In the genomic region with DNA sequence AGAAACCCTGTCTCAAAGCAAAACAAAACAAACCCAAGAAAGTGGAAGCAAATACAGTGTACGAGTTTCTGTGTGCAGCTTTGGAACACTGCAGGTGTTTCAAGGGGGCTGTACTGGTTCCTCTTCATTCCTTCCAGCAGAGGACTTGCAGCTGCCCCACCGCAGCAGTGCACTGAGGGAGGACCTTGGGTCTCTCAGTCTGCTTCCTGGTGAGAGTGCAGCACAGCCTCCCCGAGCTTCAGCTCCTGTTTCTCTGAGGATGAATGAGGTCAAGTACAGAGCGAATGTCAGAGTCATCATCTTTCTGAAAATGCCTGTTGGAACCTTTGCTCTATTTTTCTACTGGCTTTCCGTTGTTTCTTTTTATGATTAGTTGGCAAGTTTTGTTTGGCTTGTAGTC, we compare ENCODE assay signal across 18 mouse cellular contexts. TPM values are rescaled to one million over a fixed set of nuclear protein-coding genes. Genes with fewer than 3 reads are reported as not detected.
DNase-seq lines count a peak whose midpoint lies in the region; ATAC-seq and TF ChIP-seq lines count a peak whose summit lies in the region.
"Had no signal": no experiment of that assay in that cellular context is flagged by ENCODE, and none has a peak within 500 bp of the region (broad histone marks: within the 10 kb centered on the region; RNA-seq: fewer than 3 reads in every experiment).

No protein-coding gene starts in this region.

- no peaks in the 10 kb centered on the region for H3K36me3 ChIP-seq in heart, adult 2 months (ENCODE audit: control insufficient read depth, insufficient read depth, low read length)
- H3K36me3 ChIP-seq in lung, postnatal 0 days (ENCODE audit: insufficient read depth, low read length) = no peaks in the 10 kb centered on the region
- H3K36me3 ChIP-seq: liver, embryonic 15.5 days; midbrain, embryonic 13.5 days had no signal

- no peaks in the 10 kb centered on the region for H3K27me3 ChIP-seq in heart, adult 2 months (ENCODE audit: control insufficient read depth, insufficient read depth, low read length)
- no peaks in the 10 kb centered on the region for H3K27me3 ChIP-seq in lung, postnatal 0 days (replicated peaks; ENCODE audit: insufficient read depth, low read length)
- H3K27me3 ChIP-seq: limb, embryonic 13.5 days; liver, embryonic 15.5 days; midbrain, embryonic 13.5 days had no signal

- 66% methylated on average over 5 of the region's 5 CpGs for WGBS in heart, adult 2 months
- 59% methylated on average over 5 of the region's 5 CpGs for WGBS in lung, postnatal 0 days
- WGBS in lung, adult 2 months = 50% methylated on average over 5 of the region's 5 CpGs

- no peaks in the 10 kb centered on the region for H3K4me1 ChIP-seq in heart, adult 2 months (ENCODE audit: control insufficient read depth, insufficient read depth, low read length)
- no peaks in the 10 kb centered on the region for H3K4me1 ChIP-seq in lung, postnatal 0 days (ENCODE audit: insufficient read depth, low read depth, low read length)
- no peaks in the 10 kb centered on the region; the same call in 1 of the 2 replicates for H3K4me1 ChIP-seq in lung, adult 2 months (ENCODE audit: control insufficient read depth, insufficient read depth, low read length)
- H3K4me1 ChIP-seq: limb, embryonic 13.5 days; liver, embryonic 15.5 days; midbrain, embryonic 13.5 days had no signal

- no peak for TF ChIP-seq EP300 in heart, adult 2 months (IDR thresholded peaks at IDR 0.05; ENCODE audit: insufficient read depth, low read depth, low read length)
- TF ChIP-seq EP300 in lung, postnatal 0 days (IDR thresholded peaks at IDR 0.05) = no peak

- peak; percentile 61 for DNase-seq in heart, adult 11 months
- no peak for DNase-seq in heart, adult 2 months
- peak; percentile 44 for DNase-seq in lung, postnatal 0 days (ENCODE audit: low spot score)
- DNase-seq in lung, postnatal 36 days = no peak
- DNase-seq in thymus, postnatal 4 days = peak; percentile 62
- DNase-seq in lung, adult 2 months = no peak
- DNase-seq: cerebellum, adult 2 months; embryo, embryonic 11 days; forebrain, postnatal 0 days; gastrocnemius, postnatal 10 days; lung, postnatal 4 days had no signal

- H3K9me3 ChIP-seq in lung, postnatal 0 days (ENCODE audit: low read length) = no peaks in the 10 kb centered on the region
- H3K9me3 ChIP-seq: limb, embryonic 13.5 days; liver, embryonic 15.5 days; midbrain, embryonic 13.5 days had no signal

- TF ChIP-seq CTCF in heart, adult 2 months (IDR thresholded peaks at IDR 0.05) = no peak
- peak; percentile 36 for TF ChIP-seq CTCF in lung, postnatal 0 days (IDR thresholded peaks at IDR 0.05)
- TF ChIP-seq CTCF in lung, adult 2 months (IDR thresholded peaks at IDR 0.05; ENCODE audit: insufficient read depth, low read length) = no peak

- no peak overlapping the region for H3K27ac ChIP-seq in heart, adult 2 months
- no peak overlapping the region for H3K27ac ChIP-seq in lung, postnatal 0 days (ENCODE audit: low read length)
- H3K27ac ChIP-seq: hindbrain, postnatal 0 days; limb, embryonic 13.5 days; liver, embryonic 15.5 days; midbrain, embryonic 13.5 days had no signal

- no peaks in the 10 kb centered on the region; the same call in 1 of the 2 replicates for H3K79me2 ChIP-seq in heart, adult 2 months (replicated peaks; ENCODE audit: control insufficient read depth, insufficient read depth, low read length)

- no peak overlapping the region for H3K4me3 ChIP-seq in heart, adult 2 months
- H3K4me3 ChIP-seq in lung, postnatal 0 days (ENCODE audit: low read depth, low read length) = no peak overlapping the region
- no peak overlapping the region for H3K4me3 ChIP-seq in lung, adult 2 months (replicated peaks; ENCODE audit: extremely low read depth, low read depth, low read length)
- H3K4me3 ChIP-seq: limb, embryonic 13.5 days; liver, embryonic 15.5 days; midbrain, embryonic 13.5 days; myocyte had no signal

- H3K4me2 ChIP-seq in lung, postnatal 0 days (replicated peaks; ENCODE audit: low read depth, low read length) = no peak overlapping the region
- H3K4me2 ChIP-seq: limb, embryonic 13.5 days; liver, embryonic 15.5 days; midbrain, embryonic 13.5 days had no signal

- ATAC-seq in lung, postnatal 0 days = no peak
- ATAC-seq in megakaryocyte, adult 5-6 weeks (ENCODE audit: poor library complexity, severe bottlenecking) = peak; percentile 30; the same call in 1 of the 2 replicates
- no peak for ATAC-seq in CD4-positive, CD25-positive, alpha-beta regulatory T cell, adult 4 months
- ATAC-seq: forebrain, postnatal 0 days; hindbrain, postnatal 0 days; midbrain, embryonic 13.5 days had no signal

- no peak for TF ChIP-seq POLR2A in heart, adult 2 months (IDR thresholded peaks at IDR 0.05; ENCODE audit: insufficient read depth, low read depth, low read length)
- no peak for TF ChIP-seq POLR2A in lung, adult 2 months (IDR thresholded peaks at IDR 0.05; ENCODE audit: borderline replicate concordance, extremely low read depth, low read depth, low read length)

- intact Hi-C loops in heart, adult 2 months (cut with DNase I) = no loop called here

- H3K9ac ChIP-seq in heart, adult 2 months (ENCODE audit: low read depth, low read length) = no peak overlapping the region
- no peak overlapping the region for H3K9ac ChIP-seq in lung, postnatal 0 days (replicated peaks; ENCODE audit: low read depth)
- H3K9ac ChIP-seq: forebrain, postnatal 0 days; limb, embryonic 13.5 days; liver, embryonic 15.5 days; midbrain, embryonic 13.5 days had no signal

RNA-seq across cellular contexts. Expression of a gene that starts 12.5 kb away (rescaled TPM):
- total RNA-seq in heart, adult 2 months (2021) = 10 to 100 TPM; 26.9 to 28.7 TPM
- 14.0 and 16.5 TPM in 2 replicates for polyA plus RNA-seq in heart, adult 2 months (2012; rRNA removed)
- 44.7 and 47.3 TPM in 2 replicates for polyA plus RNA-seq in lung, postnatal 0 days (2015; fragmentation: Nextera tagmentation; extraction: Ambion mirVana)
- total RNA-seq in megakaryocyte, adult 5-6 weeks (2015) = 44.8 and 50.0 TPM in 2 replicates
- total RNA-seq in megakaryocyte, adult 5-6 weeks (2017) = 49.3 and 51.1 TPM in 2 replicates
- 10 to 100 TPM; 69.0 to 94.8 TPM for polyA plus RNA-seq in CD4-positive, CD25-positive, alpha-beta regulatory T cell, adult 4 months (2017; shearing (Covaris generic))
- polyA plus RNA-seq in lung, adult 2 months (2012; rRNA removed) = 27.5 and 35.2 TPM in 2 replicates

RNA-seq across cellular contexts. Expression of a gene that starts 25.2 kb away (rescaled TPM):
- 10 to 100 TPM; 27.8 to 33.5 TPM for total RNA-seq in heart, adult 2 months (2021)
- 13.7 and 25.2 TPM in 2 replicates for polyA plus RNA-seq in heart, adult 2 months (2012; rRNA removed)
- polyA plus RNA-seq in lung, postnatal 0 days (2015; fragmentation: Nextera tagmentation; extraction: Ambion mirVana) = 95.8 and 107 TPM in 2 replicates
- 37.6 and 41.1 TPM in 2 replicates for total RNA-seq in megakaryocyte, adult 5-6 weeks (2015)
- total RNA-seq in megakaryocyte, adult 5-6 weeks (2017) = 52.2 and 55.1 TPM in 2 replicates
- polyA plus RNA-seq in CD4-positive, CD25-positive, alpha-beta regulatory T cell, adult 4 months (2017; shearing (Covaris generic)) = 10 to 100 TPM; 10.8 to 18.2 TPM
- 15.1 and 24.2 TPM in 2 replicates for polyA plus RNA-seq in lung, adult 2 months (2012; rRNA removed)

Comparison
In these comparisons a context has a peak if more than half of its experiments do, and no peak if none do; other contexts are left out.
1. DNase-seq: peak in heart, adult 11 months (single experiment), lung, postnatal 0 days (single experiment) and thymus, postnatal 4 days (single experiment); none in heart, adult 2 months (0 of 2), lung, postnatal 36 days (single experiment) and lung, adult 2 months (single experiment).